Mouse (Mus musculus) heart, postnatal 10 days (tissue): ENCODE data around the gene 1810010D01Rik. TPM values are rescaled to one million over a fixed set of nuclear protein-coding genes. Genes with fewer than 3 reads are reported as not detected.
A peak's percentile ranks its signal among the peaks of the same experiment; 100 is the strongest.

Experiments used
- DNase-seq, 2 experiments: peaks; one replicate each; pipeline ENCODE4 v3.0.0; 2021
- intact Hi-C: fragments of 180-260 bp; cut with DNase I; formaldehyde crosslinking; loops from one replicate; pipeline ENCODE4 v1.15.1; 2025
- total RNA-seq, 2 experiments: library from RNA; stranded (reverse); gene quantifications; 2 replicates each; pipeline ENCODE4 v1.2.3; 2021

Gene 1810010D01Rik
- total RNA-seq, 2 experiments from 2014 or later, result not detected

DNA sequence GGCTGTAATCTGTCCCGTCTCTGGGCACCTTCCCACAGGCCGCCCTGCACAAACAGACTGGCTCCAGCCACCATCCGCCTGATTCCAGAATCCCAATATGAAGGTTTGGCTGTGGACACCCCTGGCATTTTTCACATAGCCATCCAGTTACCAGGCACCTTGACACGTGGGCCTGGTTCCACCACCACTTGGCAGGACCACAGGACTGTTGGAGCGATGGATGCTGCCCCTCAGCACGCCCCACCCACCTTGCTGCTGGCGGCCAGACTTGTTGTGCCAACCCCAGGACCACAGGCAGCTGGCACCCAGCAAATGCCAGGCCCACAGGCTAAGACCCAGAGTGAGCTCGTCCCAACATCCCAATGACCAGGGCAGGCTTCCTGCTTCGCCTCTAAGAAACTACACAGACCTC is 11.5 kb upstream of the 1810010D01Rik start:
- DNase-seq, result peak in 1 of 2 experiments; percentile 53
- intact Hi-C loops, result loop anchor here (5.0 kb wide), 1 partner anchor 92 kb away; no protein-coding TSS in a partner anchor

GRCm38 (mm10) chr7:145216591-145216990 is 8.7 kb upstream of the 1810010D01Rik start:
- intact Hi-C loops, result loop anchor here (1.0 to 5.0 kb wide), 2 partner anchors 89 to 279 kb away; no protein-coding TSS in a partner anchor
- peak in 1 of 2 experiments; percentile 64 for DNase-seq

- intact Hi-C loops, result loop anchor here (5.0 kb wide), 1 partner anchor 88 kb away; no protein-coding TSS in a partner anchor
- peak; percentile 38 to 64 for DNase-seq
Observed at GRCm38 (mm10) chr7:145215476-145215875, 7.6 kb upstream of the 1810010D01Rik start.

- intact Hi-C loops, result no loop called here
- DNase-seq, result no peak
Observed at GRCm38 (mm10) chr7:145211680-145212659, 4.1 kb upstream of the 1810010D01Rik start.

- no peak for DNase-seq
- intact Hi-C loops, result no loop called here
Observed at GRCm38 (mm10) chr7:145210477-145211070, 2.7 kb upstream of the 1810010D01Rik start.

DNA sequence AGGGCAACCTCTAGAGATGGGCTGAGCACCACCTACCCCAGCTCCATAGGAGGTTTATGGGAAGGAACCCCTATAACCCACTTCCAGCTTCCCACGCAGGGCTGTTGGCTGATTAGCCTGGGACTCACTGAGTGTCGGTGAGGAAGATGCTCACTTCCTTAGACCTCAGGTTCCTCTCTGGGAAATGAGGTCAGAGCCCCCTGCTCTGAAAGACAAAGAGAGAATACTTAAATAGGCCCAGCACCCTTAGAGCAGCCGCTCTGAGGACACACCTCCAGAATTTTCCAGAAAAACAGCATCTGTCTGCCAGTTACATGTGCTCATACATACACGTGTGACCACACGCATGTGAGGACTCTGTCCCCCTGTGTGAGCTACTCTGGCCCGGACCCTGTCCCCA is 1.1 kb downstream of the 1810010D01Rik start:
- no peak for DNase-seq
- intact Hi-C loops, result no loop called here

DNA sequence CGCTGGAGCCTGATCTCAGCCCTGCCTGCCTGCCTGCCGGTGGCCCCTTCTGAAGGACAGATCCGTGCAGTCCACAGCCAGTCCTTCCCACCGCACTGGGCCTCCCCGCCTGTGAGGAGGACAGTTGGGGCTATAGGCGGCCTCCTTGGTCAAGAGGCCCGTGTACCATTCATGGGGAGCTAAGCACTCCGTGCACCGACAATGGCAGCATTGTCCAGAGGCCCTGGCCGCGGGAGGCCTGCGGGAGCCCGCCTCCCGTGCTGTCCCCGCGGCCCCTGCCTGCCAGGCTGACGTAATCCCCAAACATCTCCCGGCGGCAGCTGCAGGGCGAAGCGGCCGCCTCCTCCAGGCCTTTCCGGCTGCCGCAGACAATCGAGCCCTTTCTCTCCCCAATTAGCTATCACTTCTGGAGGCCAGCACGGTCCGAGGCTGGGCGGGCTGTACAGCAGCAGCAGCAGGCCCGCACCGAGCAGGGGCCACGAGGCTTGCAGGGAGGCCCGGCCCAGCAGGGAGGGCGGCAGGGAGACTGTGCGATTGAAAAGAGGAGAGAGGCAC is 1.8 kb downstream of the 1810010D01Rik start:
- DNase-seq, result peak; percentile 85
- intact Hi-C loops, result no loop called here

DNA sequence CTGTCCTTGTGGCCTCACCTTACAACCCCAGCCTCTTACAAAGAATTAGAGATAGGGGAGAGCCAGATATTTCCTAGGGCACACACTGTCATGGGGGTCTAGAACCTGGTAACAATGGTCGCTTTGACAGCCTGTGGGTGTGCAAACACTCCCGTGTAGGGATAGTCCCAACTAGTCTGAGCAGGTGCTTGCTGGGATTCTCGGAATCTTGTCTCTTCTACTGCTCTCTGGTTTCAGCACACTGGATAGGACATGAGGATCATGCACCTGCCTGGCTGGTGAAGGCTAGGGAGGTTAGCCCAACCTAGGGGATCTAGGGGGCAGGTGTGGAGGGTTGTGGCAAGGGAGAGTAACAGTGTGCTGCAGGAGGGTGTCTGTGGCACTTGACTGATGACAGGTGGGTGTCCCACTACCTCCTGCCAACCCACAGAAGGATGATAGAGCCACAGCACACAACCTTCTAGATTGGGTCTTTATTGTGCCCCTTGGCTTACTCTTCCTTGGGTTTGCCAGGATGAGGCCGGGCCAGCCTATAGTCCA is 2.5 kb downstream of the 1810010D01Rik start:
- intact Hi-C loops, result no loop called here
- no peak for DNase-seq

DNA sequence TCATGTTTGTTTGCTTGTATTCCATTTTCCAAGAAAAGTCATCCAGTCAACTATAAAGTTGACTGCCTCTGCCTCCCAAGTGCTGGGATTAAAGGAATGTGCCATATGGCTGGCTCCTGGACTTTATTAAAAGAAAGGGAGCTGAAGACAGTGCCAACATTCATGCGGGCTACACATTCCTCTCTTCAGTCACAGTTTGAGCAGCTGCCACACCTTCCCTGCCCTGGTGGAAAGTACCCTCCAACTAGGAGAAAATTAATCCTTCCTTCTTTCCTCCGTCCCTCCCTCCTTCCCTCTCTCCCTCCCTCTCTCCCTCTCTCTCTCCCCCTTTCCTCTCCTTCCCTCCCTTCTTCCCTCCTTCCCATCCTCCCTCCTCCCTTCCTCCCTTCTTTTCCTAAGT is 8.2 kb downstream of the 1810010D01Rik start:
- no peak for DNase-seq
- intact Hi-C loops, result loop anchor here (5.0 kb wide), 1 partner anchor 87 kb away; no protein-coding TSS in a partner anchor

DNA sequence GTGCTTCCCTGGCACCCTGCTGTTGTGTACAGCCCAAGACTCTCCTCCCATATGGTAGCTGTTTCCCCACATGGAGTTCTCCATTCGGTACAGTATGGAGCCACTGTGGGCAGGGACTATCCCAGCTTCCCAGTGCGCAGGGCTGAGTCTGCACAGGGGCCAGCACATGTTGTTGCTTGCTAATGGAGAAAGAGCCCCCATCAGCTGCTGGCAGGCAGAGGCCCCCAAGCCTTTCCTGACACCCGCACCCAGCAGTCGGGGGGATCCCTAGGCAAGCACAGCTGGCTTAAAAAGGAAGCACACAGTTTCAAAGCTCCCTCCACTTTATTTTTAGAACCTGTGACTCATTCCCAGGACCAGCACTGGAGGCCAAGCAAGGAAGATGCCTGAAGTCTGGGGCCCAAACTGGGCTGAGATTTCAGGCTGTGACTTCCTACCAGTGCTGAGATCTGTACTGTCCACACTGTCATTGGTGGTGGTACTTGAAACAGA is 9.7 kb downstream of the 1810010D01Rik start:
- DNase-seq, result peak; percentile 77
- intact Hi-C loops, result loop anchor here (5.0 kb wide), 1 partner anchor 86 kb away; no protein-coding TSS in a partner anchor

- intact Hi-C loops, result loop anchor here (5.0 kb wide), 1 partner anchor 85 kb away; no protein-coding TSS in a partner anchor
- no peak for DNase-seq
Observed at GRCm38 (mm10) chr7:145197711-145198110, 10.2 kb downstream of the 1810010D01Rik start.

GRCm38 (mm10) chr7:145197042-145197441 is 10.9 kb downstream of the 1810010D01Rik start:
- intact Hi-C loops, result loop anchor here (5.0 kb wide), 1 partner anchor 85 kb away; no protein-coding TSS in a partner anchor
- DNase-seq, result peak; percentile 58 to 62

GRCm38 (mm10) chr7:145196340-145196739 is 11.6 kb downstream of the 1810010D01Rik start:
- no peak for DNase-seq
- intact Hi-C loops, result loop anchor here (5.0 kb wide), 1 partner anchor 84 kb away; no protein-coding TSS in a partner anchor

- DNase-seq, result peak; percentile 52 to 67
- intact Hi-C loops, result loop anchor here (5.0 kb wide), 1 partner anchor 83 kb away; no protein-coding TSS in a partner anchor
Observed at GRCm38 (mm10) chr7:145195186-145195927, 12.6 kb downstream of the 1810010D01Rik start.

DNA sequence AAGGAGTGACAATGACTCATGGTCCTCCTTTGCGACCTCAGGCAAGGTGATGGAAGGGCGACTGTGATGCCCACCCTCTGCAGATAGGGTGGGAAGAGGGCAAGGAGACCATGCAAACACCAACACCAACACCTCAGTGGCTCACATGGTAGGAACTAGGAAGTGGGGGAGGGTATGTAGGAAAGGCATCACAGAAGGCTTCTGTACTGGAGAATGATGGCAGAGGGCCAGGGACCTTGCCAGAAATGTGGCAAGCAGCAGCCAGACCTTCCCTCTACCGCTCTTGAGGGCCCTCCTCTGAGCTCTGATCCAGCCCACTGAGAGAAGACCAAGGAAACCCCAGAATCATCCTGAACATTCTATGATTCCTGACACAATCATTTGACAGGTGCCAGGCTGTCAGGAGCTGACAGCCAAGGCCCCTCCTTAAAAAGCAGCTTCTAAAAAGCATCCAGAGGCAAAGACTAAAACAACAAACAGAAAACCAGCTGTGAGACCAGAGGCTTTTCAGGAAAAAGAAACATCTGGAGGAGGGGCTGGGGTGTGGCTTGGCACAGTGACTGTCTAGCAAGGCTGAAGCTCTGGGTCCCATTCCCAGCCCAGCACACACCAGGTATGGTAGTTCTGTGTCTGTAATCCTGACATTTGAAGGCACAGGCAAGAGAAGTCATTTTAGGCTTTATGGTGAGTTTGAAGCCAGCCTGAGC is 13.3 kb downstream of the 1810010D01Rik start:
- DNase-seq, result peak; percentile 81 to 85
- intact Hi-C loops, result loop anchor here (5.0 kb wide), 1 partner anchor 82 kb away; no protein-coding TSS in a partner anchor

DNA sequence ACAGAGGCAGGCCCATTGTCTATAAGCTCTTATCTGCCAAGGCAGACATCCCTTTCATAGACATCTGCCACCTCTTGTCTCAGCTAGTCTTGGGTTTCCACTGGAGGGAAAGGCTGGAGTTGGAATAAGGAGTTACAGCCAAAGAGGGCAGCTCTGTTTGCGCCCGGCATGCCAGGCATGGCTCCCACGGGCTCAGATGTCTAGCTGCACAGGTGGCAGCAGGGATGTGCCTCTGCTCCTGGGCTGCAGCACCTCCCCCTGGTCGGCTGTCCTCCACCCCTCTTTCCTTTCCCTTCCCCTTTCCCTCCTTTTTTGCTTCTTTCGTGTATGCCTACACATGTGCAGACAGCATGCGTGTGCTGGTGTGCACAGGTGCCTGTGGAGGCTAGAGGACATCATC is 15.1 kb downstream of the 1810010D01Rik start:
- intact Hi-C loops, result no loop called here
- DNase-seq, result no peak

- no peak for DNase-seq
- intact Hi-C loops, result no loop called here
Observed at GRCm38 (mm10) chr7:145190520-145190919, 17.4 kb downstream of the 1810010D01Rik start.

GRCm38 (mm10) chr7:145189342-145189741 is 18.6 kb downstream of the 1810010D01Rik start:
- intact Hi-C loops, result no loop called here
- DNase-seq, result no peak

DNA sequence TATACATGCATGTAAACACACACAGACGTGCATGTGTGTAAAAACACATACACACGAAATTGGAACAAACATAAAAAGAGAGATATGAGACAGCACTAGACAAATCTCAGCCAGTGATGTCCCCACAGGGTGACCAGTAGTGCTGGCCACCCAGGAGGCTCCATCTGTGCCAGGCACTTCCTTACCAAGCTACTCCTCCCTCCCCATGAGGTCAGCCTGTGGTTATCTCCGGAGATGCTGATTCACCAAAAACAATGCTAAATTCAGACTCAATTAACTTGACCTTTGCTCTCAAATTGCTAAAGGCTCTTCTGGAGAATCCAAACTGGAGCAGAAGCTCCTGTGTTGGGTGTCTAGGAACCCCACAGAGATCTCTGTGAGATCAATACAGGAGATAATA is 20.1 kb downstream of the 1810010D01Rik start:
- no peak for DNase-seq
- intact Hi-C loops, result no loop called here
